Mouse (Mus musculus) cerebellum, adult 2 months (tissue): ENCODE data around the gene Rps25.

ENCODE experiments used
- CTCF ChIP-seq: fragments of 200-500 bp; IDR thresholded peaks from 2 replicates; pipeline ENCODE4 v1.5.1; 2011; ENCODE audit warnings: low read depth, mild to moderate bottlenecking, control low read depth, low read length, moderate library complexity, borderline replicate concordance; ENCODE audit not compliant: insufficient read depth
- POLR2A ChIP-seq: fragments of 200-500 bp; IDR thresholded peaks from 2 replicates; pipeline ENCODE4 v1.6.1; 2011; ENCODE audit warnings: low read length, control low read depth, borderline replicate concordance; ENCODE audit not compliant: insufficient read depth

DNA sequence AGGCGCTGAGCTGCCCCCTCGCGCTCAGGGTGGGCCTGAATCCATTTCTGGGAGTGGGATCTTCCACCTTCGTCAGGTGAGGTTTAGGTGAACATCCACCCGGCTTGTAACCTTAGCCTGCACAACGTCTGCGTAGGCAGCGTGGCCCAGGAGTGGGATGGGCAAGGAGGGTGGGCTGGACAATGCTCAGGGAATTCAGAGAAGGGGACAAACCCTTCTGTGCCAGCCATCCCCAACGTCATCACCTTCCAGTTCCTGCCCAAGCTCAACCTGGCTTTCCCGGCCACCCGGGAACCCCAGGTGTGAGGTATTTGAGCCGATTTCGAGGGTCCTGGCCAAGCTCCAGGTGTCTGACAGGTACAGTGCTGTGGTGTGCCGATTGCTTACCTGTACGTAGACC is 27.1 kb upstream of the Rps25 start:
- TF ChIP-seq CTCF, result no peak
- no peak for TF ChIP-seq POLR2A
